Mouse (Mus musculus) heart, embryonic 15.5 days (tissue): ENCODE measurements around the gene Pik3ip1. TPM values are rescaled to one million over a fixed set of nuclear protein-coding genes. Genes with fewer than 3 reads are reported as not detected.

Experiments used
- ATAC-seq: fragments of 200-750 bp; cut with Nextera tagmentation; replicated peaks from 2 replicates; pipeline ENCODE4 v1.8.0; 2017; ENCODE audit warnings: low read depth, moderate TSS enrichment; ENCODE audit not compliant: insufficient number of reproducible peaks, insufficient read depth, low FRiP score
- H3K27ac ChIP-seq: fragments of 300-500 bp; sonication (generic); 2 replicates; pipeline ENCODE4 v1.5.1; 2015; ENCODE audit warnings: mild to moderate bottlenecking, inconsistent platforms
- H3K27me3 ChIP-seq: fragments of 300-500 bp; sonication (generic); 2 replicates; pipeline ENCODE4 v1.6.1; 2015; ENCODE audit warnings: inconsistent platforms
- H3K36me3 ChIP-seq: fragments of 300-500 bp; sonication (generic); 2 replicates; pipeline ENCODE4 v1.6.1; 2015; ENCODE audit warnings: mild to moderate bottlenecking, inconsistent platforms
- H3K4me1 ChIP-seq: fragments of 300-500 bp; sonication (generic); replicated peaks from 2 replicates; pipeline ENCODE4 v1.6.1; 2015; ENCODE audit warnings: inconsistent platforms
- H3K4me2 ChIP-seq: fragments of 300-500 bp; sonication (generic); 2 replicates; pipeline ENCODE4 v1.6.1; 2015; ENCODE audit warnings: inconsistent platforms, mild to moderate bottlenecking, moderate library complexity
- H3K4me3 ChIP-seq: fragments of 300-500 bp; sonication (generic); 2 replicates; pipeline ENCODE4 v1.5.1; 2015; ENCODE audit warnings: mild to moderate bottlenecking, inconsistent platforms
- H3K9ac ChIP-seq: fragments of 300-500 bp; sonication (generic); 2 replicates; pipeline ENCODE4 v1.6.1; 2015; ENCODE audit warnings: mild to moderate bottlenecking, inconsistent platforms
- H3K9me3 ChIP-seq: fragments of 300-500 bp; sonication (generic); replicated peaks from 2 replicates; pipeline ENCODE4 v1.6.1; 2016; ENCODE audit warnings: inconsistent platforms
- WGBS: fragments of 180-500 bp; shearing (Covaris S2); methylation state at CpG from one replicate; pipeline ENCODE4 v1.1.7; 2015; ENCODE audit warnings: mixed read lengths; 5-methylcytosine and 5-hydroxymethylcytosine counted together
- polyA plus RNA-seq: library from polyadenylated mRNA; unstranded; fragments of >200 nt; fragmentation: Nextera tagmentation; extraction: Ambion mirVana; gene quantifications from 2 replicates; pipeline ENCODE4 v1.2.1, GENCODE M21; 2015

Gene Pik3ip1
- polyA plus RNA-seq, 1 experiment from 2014 or later = 36.1 TPM

GRCm38 (mm10) chr11:3337961-3338360 lies 7.8 kb downstream of the Pik3ip1 start:
- 57% methylated on average over 5 of the region's 5 CpGs for WGBS
- peak; percentile 7; the same call in 1 of the 2 replicates for ATAC-seq
- Histone ChIP-seq H3K4me1 (peaks cover 44% of the 10 kb centered on the region), H3K36me3 (peaks cover 16% of the 10 kb centered on the region), H3K27ac (peak overlapping the region; percentile 78), H3K4me2 (peak overlapping the region; percentile 7; the same call in 1 of the 2 replicates), H3K4me3 (no peak overlapping the region), H3K27me3 (no peaks in the 10 kb centered on the region), H3K9me3 (no peaks in the 10 kb centered on the region), H3K9ac (no peak overlapping the region)

GRCm38 (mm10) chr11:3341476-3341875 lies 11.3 kb downstream of the Pik3ip1 start:
- Histone ChIP-seq H3K4me2 (no peak overlapping the region), H3K9me3 (no peaks in the 10 kb centered on the region), H3K36me3 (peaks cover 34% of the 10 kb centered on the region), H3K4me3 (no peak overlapping the region), H3K27ac (no peak overlapping the region), H3K9ac (no peak overlapping the region), H3K4me1 (peaks cover 15% of the 10 kb centered on the region), H3K27me3 (no peaks in the 10 kb centered on the region)
- ATAC-seq = no peak
- WGBS = 82% methylated on average over 5 of the region's 5 CpGs

DNA sequence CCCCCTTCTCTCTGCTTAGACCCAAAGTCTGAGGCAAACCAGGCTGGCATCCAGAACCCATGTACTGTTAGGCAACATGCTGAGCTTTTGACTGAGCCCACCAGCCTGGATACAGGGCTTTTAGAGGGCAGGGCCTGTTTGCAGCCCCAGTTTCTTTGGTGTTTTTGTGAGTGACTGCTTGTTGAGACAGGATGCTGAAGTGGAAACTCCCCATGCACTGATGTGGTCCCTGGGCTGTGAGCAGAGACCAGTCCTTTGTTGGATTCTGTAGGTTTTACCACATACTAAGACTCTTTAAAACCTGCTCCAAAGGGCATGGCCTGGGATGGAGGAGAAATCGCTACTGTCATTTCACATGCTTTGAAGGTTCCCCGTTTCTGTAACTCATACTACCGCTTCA lies 14.7 kb downstream of the Pik3ip1 start:
- Histone ChIP-seq H3K9me3 (no peaks in the 10 kb centered on the region), H3K4me2 (no peak overlapping the region), H3K9ac (no peak overlapping the region), H3K27me3 (no peaks in the 10 kb centered on the region), H3K4me1 (peaks cover 22% of the 10 kb centered on the region), H3K27ac (no peak overlapping the region), H3K4me3 (no peak overlapping the region), H3K36me3 (peaks cover 36% of the 10 kb centered on the region)
- WGBS = 98% methylated on average over 3 of the region's 3 CpGs
- no peak for ATAC-seq

- WGBS = 90% methylated on average over 7 of the region's 7 CpGs
- H3K9me3 ChIP-seq = no peaks in the 10 kb centered on the region
- no peak overlapping the region for H3K4me3 ChIP-seq
- no peaks in the 10 kb centered on the region for H3K27me3 ChIP-seq
- peaks cover 46% of the 10 kb centered on the region for H3K36me3 ChIP-seq
- H3K27ac ChIP-seq = no peak overlapping the region
- H3K4me1 ChIP-seq = peaks cover 22% of the 10 kb centered on the region
- no peak overlapping the region for H3K9ac ChIP-seq
- no peak overlapping the region for H3K4me2 ChIP-seq
- ATAC-seq = no peak
Measured at GRCm38 (mm10) chr11:3346351-3346750, 16.1 kb downstream of the Pik3ip1 start.

DNA sequence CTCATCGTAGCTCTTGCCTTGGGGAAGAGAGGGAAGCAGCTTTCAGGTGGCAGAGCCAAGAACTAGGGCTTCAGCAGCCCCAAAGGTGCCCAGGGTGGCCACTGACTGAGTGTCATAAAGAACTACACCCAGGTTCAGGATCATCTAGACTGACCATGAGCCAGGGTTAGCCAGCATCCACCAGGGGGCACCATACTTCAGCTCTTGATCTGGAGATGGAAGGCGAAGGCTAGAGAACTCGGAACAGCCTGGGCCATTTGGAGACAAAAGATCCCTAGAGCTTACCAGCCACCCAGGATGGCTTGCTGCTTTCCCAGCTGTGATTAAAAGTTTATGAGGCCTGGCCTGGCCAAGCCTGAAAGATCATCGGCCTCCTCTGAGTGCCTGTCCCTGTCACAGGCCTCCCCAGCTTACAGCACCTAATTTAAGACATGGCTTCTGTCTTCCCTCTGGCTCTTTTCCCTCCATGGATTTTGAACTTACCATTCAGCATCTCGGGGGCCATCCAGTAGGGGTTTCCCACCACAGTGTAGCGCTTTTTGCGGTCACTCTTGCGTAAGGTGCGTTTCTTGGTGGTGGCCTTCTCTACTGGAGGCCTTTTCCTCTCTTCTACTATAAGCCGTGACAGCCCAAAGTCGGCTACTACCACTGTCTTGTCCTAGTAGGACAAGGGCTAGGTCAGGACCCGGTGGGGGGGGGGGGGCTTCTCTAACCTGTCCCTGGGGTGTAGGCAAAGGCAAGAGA lies 17.1 kb downstream of the Pik3ip1 start:
- no peak; the same call in 1 of the 2 replicates for ATAC-seq
- Histone ChIP-seq H3K4me2 (no peak overlapping the region), H3K27me3 (no peaks in the 10 kb centered on the region), H3K27ac (peak overlapping the region; percentile 61), H3K36me3 (peaks cover 48% of the 10 kb centered on the region), H3K9me3 (no peaks in the 10 kb centered on the region), H3K4me3 (no peak overlapping the region), H3K4me1 (peaks cover 22% of the 10 kb centered on the region), H3K9ac (no peak overlapping the region)
- 65% methylated on average over 12 of the region's 12 CpGs for WGBS

- Histone ChIP-seq H3K4me2 (no peak overlapping the region), H3K36me3 (peaks cover 53% of the 10 kb centered on the region), H3K27me3 (no peaks in the 10 kb centered on the region), H3K9me3 (no peaks in the 10 kb centered on the region), H3K4me3 (no peak overlapping the region), H3K27ac (peak overlapping the region; percentile 61), H3K4me1 (peaks cover 22% of the 10 kb centered on the region), H3K9ac (no peak overlapping the region)
- no peak for ATAC-seq
Measured at GRCm38 (mm10) chr11:3347835-3348195, 17.6 kb downstream of the Pik3ip1 start.

DNA sequence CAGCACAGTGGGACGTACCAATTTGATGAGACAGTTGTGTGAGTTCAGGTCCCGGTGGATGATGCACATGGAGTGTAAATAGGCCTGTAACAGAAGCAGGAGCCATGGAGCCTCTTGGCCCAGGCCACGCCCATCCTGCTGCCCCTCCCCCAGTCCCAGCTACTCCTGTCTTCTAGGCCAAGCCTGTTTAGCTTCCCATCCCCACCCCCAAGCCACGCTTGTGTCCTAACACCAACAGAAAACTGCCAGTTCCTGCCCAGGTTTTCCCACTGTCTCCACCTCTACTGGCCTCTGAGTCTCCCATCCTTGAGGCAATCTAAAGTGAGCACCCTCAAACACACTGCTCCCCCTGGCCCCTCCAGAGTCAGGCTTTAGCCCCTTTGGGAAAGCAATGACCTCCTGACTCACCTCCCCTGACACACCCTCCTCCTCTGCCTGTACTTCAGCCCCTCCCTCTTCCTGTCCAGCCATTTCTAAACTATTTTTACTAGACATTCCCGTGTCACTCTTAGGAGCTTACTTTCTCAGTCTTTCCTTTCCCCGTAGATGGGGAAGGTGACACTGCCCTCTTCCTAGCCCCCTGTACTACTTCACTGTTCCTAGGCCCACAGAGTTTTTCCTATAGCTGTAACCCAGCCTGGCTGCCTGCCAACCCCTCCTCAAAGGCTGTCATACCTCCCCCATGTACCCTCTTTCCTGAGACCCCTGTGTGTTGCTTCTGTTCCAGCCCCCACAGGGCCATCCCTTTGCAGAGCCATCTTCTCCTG lies 18.6 kb downstream of the Pik3ip1 start:
- no peaks in the 10 kb centered on the region for H3K9me3 ChIP-seq
- H3K27ac ChIP-seq = peak overlapping the region; percentile 61
- peak overlapping the region; percentile 30; the same call in 1 of the 2 replicates for H3K9ac ChIP-seq
- peaks cover 52% of the 10 kb centered on the region for H3K36me3 ChIP-seq
- no peaks in the 10 kb centered on the region for H3K27me3 ChIP-seq
- no peak overlapping the region for H3K4me2 ChIP-seq
- ATAC-seq = 0 out of 2 replicates have a peak, but pooled peaks have one; percentile 19
- H3K4me1 ChIP-seq = peaks cover 22% of the 10 kb centered on the region
- H3K4me3 ChIP-seq = no peak overlapping the region
- 26% methylated on average over 6 of the region's 6 CpGs for WGBS

GRCm38 (mm10) chr11:3349343-3349695 lies 19.1 kb downstream of the Pik3ip1 start:
- Histone ChIP-seq H3K9ac (0 out of 2 replicates have a peak overlapping the region, but pooled peaks have one; percentile 30), H3K27ac (peak overlapping the region; percentile 61), H3K9me3 (no peaks in the 10 kb centered on the region), H3K4me3 (no peak overlapping the region), H3K4me2 (no peak overlapping the region), H3K4me1 (peaks cover 22% of the 10 kb centered on the region), H3K27me3 (no peaks in the 10 kb centered on the region), H3K36me3 (peaks cover 57% of the 10 kb centered on the region)
- no peak for ATAC-seq
- 74% methylated on average over 4 of the region's 4 CpGs for WGBS

GRCm38 (mm10) chr11:3352131-3352530 lies 21.9 kb downstream of the Pik3ip1 start:
- Histone ChIP-seq H3K4me3 (no peak overlapping the region), H3K9me3 (no peaks in the 10 kb centered on the region), H3K36me3 (peaks cover 52% of the 10 kb centered on the region), H3K27me3 (no peaks in the 10 kb centered on the region), H3K4me1 (peaks cover 22% of the 10 kb centered on the region), H3K27ac (no peak overlapping the region), H3K4me2 (no peak overlapping the region), H3K9ac (no peak overlapping the region)
- 90% methylated on average over 9 of the region's 9 CpGs for WGBS
- no peak for ATAC-seq

DNA sequence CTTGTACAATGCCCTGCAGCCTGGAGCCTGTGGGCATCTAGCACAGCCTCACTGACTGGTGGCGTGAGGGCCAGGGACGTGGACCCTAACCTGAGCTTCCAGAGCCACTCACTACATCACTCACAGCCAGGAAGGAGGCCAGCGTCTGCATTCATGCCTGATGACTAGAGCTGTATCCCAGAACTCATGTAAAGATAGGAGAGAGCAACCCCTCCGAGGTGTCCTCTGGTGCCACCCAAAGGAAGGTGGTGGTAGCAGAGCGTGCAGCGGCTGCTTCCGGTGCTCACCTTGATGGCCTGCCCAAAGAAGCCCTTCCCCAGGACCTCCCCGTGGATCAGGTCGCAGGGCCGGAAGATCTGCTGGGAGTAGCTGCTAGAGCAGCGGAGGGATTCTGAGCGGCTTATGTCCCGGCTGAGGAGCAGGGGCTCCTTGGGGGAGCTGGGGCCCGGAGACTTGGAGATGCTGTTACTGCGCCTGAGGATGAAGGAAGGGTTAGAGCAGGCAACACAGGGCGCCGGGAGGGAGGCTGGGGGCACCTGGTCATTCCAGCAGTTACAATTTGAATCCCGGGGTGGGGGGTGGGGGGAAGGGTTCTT lies 22.9 kb downstream of the Pik3ip1 start:
- Histone ChIP-seq H3K27me3 (no peaks in the 10 kb centered on the region), H3K4me3 (no peak overlapping the region), H3K36me3 (peaks cover 60% of the 10 kb centered on the region), H3K4me2 (no peak overlapping the region), H3K27ac (no peak overlapping the region), H3K9me3 (no peaks in the 10 kb centered on the region), H3K9ac (no peak overlapping the region), H3K4me1 (peaks cover 14% of the 10 kb centered on the region)
- 52% methylated on average over 18 of the region's 18 CpGs for WGBS
- no peak for ATAC-seq

- no peak for ATAC-seq
- H3K27ac ChIP-seq = no peak overlapping the region
- no peaks in the 10 kb centered on the region for H3K9me3 ChIP-seq
- no peak overlapping the region for H3K4me3 ChIP-seq
- no peak overlapping the region for H3K4me2 ChIP-seq
- H3K9ac ChIP-seq = no peak overlapping the region
- H3K4me1 ChIP-seq = 0 out of 2 replicates have a peak, but pooled peaks cover 2% of the 10 kb centered on the region
- 81% methylated on average over 3 of the region's 3 CpGs for WGBS
- peaks cover 22% of the 10 kb centered on the region for H3K36me3 ChIP-seq
- H3K27me3 ChIP-seq = no peaks in the 10 kb centered on the region
Measured at GRCm38 (mm10) chr11:3362854-3363253, 32.7 kb downstream of the Pik3ip1 start.
